Mouse (Mus musculus): ENCODE results near the gene Trappc10. TPM values are rescaled to one million over a fixed set of nuclear protein-coding genes. Genes with fewer than 3 reads are reported as not detected.

Trappc10 gene
- polyA plus RNA-seq, 1 experiment = 18.2 TPM

DNA sequence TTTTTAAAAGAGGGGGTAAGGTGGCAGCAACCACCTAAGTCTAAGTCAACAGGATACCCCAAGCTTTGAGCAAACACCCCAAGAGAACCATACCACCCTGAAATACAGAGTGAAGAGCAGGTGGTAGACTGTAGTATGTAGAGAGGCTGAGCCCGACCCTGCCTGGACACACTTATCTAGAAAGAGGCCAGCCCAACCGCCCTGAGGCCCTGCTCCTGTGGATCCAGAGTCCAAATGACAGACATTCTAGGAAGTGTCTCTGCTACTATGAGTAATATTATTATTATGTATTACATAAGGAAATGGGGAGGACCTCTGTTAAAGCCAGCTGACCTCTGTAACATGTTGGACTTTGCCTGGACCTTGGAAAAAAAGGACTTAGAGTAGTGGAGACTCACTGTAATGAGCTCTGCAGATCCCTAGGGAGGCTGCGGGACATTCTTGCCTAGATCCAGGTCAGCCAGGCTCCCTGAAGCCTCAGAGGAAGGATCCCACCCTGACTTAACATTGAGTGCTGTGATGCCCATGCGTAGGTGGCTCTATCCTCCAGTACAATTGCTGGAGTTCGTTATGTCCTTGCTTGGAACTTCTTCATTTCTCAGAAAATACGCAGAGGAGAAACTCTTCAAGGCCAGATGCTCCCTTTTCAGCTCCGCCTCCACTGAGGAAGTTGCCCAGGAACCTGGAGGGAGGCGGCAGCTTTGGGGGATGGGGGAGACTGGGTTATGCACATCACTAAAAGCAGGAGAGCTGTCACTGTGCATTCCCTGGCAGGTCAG is 100.5 kb downstream of the Trappc10 start:
- peaks cover 19% of the 10 kb centered on the region for H3K27me3 ChIP-seq (ENCODE audit: control insufficient read depth, insufficient read depth, insufficient read length)
- H3K4me3 ChIP-seq (ENCODE audit: insufficient read depth, poor library complexity, severe bottlenecking) = no peak overlapping the region
- no peaks in the 10 kb centered on the region for H3K79me3 ChIP-seq (ENCODE audit: low read depth)
- no peak overlapping the region for H3ac ChIP-seq (ENCODE audit: control insufficient read depth, insufficient read length, low read depth)
- H3K79me2 ChIP-seq (ENCODE audit: control insufficient read depth, insufficient read depth) = no peaks in the 10 kb centered on the region
- H3K36me3 ChIP-seq (ENCODE audit: control insufficient read depth, insufficient read depth) = no peaks in the 10 kb centered on the region
- no peak for TF ChIP-seq MYOG (IDR thresholded peaks at IDR 0.05; ENCODE audit: control insufficient read depth, extremely low read depth, insufficient read length)
- TF ChIP-seq CEBPB (IDR thresholded peaks at IDR 0.05; ENCODE audit: low read depth) = no peak
- no peak for TF ChIP-seq USF1 (IDR thresholded peaks at IDR 0.05; ENCODE audit: low read depth)
- TF ChIP-seq MYOD1 (IDR thresholded peaks at IDR 0.05; ENCODE audit: control insufficient read depth, insufficient read length, low read depth) = no peak
- no peak for TF ChIP-seq MAX (IDR thresholded peaks at IDR 0.05)
- no peak for TF ChIP-seq CTCF (IDR thresholded peaks at IDR 0.05; ENCODE audit: control insufficient read depth, insufficient read depth, insufficient read length)
- TF ChIP-seq FOSL1 (IDR thresholded peaks at IDR 0.05; ENCODE audit: insufficient read depth, low read length, poor library complexity, severe bottlenecking) = no peak

DNA sequence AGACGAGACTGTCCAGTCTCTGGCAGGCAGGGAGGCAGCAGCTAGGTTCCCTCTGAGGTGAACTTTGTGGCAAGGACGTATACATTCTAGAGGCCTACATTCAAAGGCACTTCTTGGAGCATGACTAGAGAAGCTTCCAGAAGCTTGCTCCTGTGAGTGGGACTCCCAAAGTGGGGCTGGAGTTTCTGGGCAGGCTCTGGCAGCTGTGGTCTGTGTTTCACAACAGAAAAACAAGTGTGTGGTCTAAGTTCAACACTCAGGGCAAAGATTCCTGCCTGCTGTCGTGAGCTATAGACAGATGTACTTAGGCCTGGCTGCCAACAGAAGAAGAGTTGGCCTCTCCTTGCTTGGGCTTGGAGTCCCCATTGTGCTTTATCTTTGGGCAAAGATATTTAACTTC is 103.6 kb downstream of the Trappc10 start:
- H3ac ChIP-seq (ENCODE audit: control insufficient read depth, insufficient read length, low read depth) = no peak overlapping the region
- H3K4me3 ChIP-seq (ENCODE audit: insufficient read depth, poor library complexity, severe bottlenecking) = no peak overlapping the region
- TF ChIP-seq MYOD1 (IDR thresholded peaks at IDR 0.05; ENCODE audit: control insufficient read depth, insufficient read length, low read depth) = no peak
- no peak for TF ChIP-seq USF1 (IDR thresholded peaks at IDR 0.05; ENCODE audit: low read depth)
- TF ChIP-seq MYOG (IDR thresholded peaks at IDR 0.05; ENCODE audit: control insufficient read depth, extremely low read depth, insufficient read length) = no peak
- no peak for TF ChIP-seq FOSL1 (IDR thresholded peaks at IDR 0.05; ENCODE audit: insufficient read depth, low read length, poor library complexity, severe bottlenecking)
- TF ChIP-seq MAX (IDR thresholded peaks at IDR 0.05) = no peak
- no peak for TF ChIP-seq CEBPB (IDR thresholded peaks at IDR 0.05; ENCODE audit: low read depth)
- TF ChIP-seq CTCF (IDR thresholded peaks at IDR 0.05; ENCODE audit: control insufficient read depth, insufficient read depth, insufficient read length) = no peak
- no peaks in the 10 kb centered on the region for H3K36me3 ChIP-seq (ENCODE audit: control insufficient read depth, insufficient read depth)
- no peaks in the 10 kb centered on the region for H3K79me3 ChIP-seq (ENCODE audit: low read depth)
- peaks cover 11% of the 10 kb centered on the region for H3K27me3 ChIP-seq (ENCODE audit: control insufficient read depth, insufficient read depth, insufficient read length)
- H3K79me2 ChIP-seq (ENCODE audit: control insufficient read depth, insufficient read depth) = no peaks in the 10 kb centered on the region

DNA sequence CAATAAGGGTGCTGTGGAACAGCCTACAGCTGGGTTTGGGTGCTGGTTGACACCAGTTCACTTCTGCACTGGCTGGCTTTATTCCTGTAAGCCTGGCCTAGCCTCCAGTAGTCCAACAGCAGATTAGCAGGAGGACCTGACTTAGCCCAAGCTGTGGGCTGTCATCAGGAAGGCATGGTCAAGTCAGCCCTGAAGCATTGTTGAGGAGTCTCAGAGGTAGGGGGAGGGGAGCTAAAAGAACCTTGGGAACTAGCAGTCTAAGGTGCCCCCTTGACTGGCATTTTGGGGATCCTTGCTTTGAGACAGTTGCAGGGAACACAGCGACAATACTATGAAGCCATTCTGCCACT is 104.2 kb downstream of the Trappc10 start:
- Histone ChIP-seq H3K36me3 (ENCODE audit: control insufficient read depth, insufficient read depth) (no peaks in the 10 kb centered on the region), H3K79me2 (ENCODE audit: control insufficient read depth, insufficient read depth) (no peaks in the 10 kb centered on the region), H3ac (ENCODE audit: control insufficient read depth, insufficient read length, low read depth) (no peak overlapping the region), H3K27me3 (ENCODE audit: control insufficient read depth, insufficient read depth, insufficient read length) (peaks cover 7% of the 10 kb centered on the region), H3K4me3 (ENCODE audit: insufficient read depth, poor library complexity, severe bottlenecking) (no peak overlapping the region), H3K79me3 (ENCODE audit: low read depth) (no peaks in the 10 kb centered on the region)
- no peak for TF ChIP-seq CTCF (IDR thresholded peaks at IDR 0.05; ENCODE audit: control insufficient read depth, insufficient read depth, insufficient read length)
- no peak for TF ChIP-seq FOSL1 (IDR thresholded peaks at IDR 0.05; ENCODE audit: insufficient read depth, low read length, poor library complexity, severe bottlenecking)
- no peak for TF ChIP-seq MYOD1 (IDR thresholded peaks at IDR 0.05; ENCODE audit: control insufficient read depth, insufficient read length, low read depth)
- TF ChIP-seq MYOG (IDR thresholded peaks at IDR 0.05; ENCODE audit: control insufficient read depth, extremely low read depth, insufficient read length) = no peak
- TF ChIP-seq CEBPB (IDR thresholded peaks at IDR 0.05; ENCODE audit: low read depth) = no peak
- no peak for TF ChIP-seq MAX (IDR thresholded peaks at IDR 0.05)
- no peak for TF ChIP-seq USF1 (IDR thresholded peaks at IDR 0.05; ENCODE audit: low read depth)

DNA sequence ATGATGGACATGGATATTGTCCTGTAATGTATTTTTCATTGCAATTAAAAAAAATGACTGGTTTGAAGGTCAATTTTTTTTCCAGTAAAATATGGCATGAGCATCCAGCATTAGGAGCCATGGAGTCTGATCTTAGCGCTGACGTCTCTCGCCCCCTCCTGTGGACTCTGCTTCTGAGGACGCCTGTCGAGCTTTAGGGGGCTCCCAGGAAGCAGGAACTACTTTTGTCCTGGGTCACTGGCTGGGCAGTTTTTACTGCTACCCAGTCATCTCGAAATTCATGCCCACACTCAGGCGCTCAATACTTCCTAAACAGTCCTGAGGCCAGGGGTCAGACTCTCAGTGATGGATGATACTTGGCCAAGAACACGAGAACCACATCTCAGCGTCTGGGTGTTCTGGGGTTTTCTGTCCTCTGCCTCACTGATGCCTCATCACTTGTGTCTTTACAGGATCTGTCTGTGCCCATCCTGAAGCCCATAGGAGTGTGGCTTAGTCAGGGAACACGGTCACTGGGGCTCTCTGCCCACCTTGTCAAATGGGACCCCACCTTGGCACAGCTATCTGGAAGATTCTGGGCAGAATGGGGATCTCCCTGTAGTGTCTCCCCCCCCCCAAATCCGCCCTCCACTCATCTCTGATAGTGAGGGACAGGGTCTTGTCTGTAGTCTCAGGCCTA is 104.7 kb downstream of the Trappc10 start:
- H3K27me3 ChIP-seq (ENCODE audit: control insufficient read depth, insufficient read depth, insufficient read length) = peaks cover 6% of the 10 kb centered on the region
- TF ChIP-seq MYOG (IDR thresholded peaks at IDR 0.05; ENCODE audit: control insufficient read depth, extremely low read depth, insufficient read length) = no peak
- H3K79me2 ChIP-seq (ENCODE audit: control insufficient read depth, insufficient read depth) = no peaks in the 10 kb centered on the region
- H3ac ChIP-seq (ENCODE audit: control insufficient read depth, insufficient read length, low read depth) = no peak overlapping the region
- H3K79me3 ChIP-seq (ENCODE audit: low read depth) = no peaks in the 10 kb centered on the region
- no peaks in the 10 kb centered on the region for H3K36me3 ChIP-seq (ENCODE audit: control insufficient read depth, insufficient read depth)
- no peak overlapping the region for H3K4me3 ChIP-seq (ENCODE audit: insufficient read depth, poor library complexity, severe bottlenecking)

DNA sequence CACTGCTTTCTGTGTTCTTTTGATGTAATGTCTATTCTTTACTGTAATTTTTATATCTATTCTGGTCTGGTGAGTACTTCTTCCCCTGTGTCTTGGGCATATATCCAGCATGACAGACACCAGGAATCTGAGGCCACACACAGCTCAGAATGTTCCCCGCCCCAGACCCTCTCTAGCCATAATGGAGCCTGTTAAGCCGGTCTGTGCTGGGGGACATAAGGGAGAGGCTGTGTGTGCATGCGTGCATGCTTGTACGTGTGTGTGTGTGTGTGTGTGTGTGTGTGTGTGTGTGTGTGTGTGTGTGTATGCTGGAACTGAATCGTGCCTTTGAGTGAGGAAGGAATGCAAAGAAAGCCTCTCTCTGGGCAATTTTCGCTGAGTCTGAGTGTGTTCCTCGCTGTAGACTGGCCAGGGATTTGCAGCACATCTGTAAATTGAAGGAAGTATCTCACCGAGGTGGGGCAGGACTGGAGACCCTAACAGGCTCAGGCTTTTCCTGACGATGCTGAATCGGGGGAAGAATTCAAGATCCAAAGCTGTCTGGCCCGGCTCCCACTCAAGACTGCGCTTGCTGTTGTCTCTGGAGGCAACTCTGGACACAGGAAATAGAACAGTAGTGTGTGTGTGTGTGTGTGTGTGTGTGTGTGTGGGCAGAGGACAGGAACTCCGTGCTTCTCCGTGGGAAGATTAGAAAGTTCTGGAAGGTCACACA is 105.5 kb downstream of the Trappc10 start:
- no peak overlapping the region for H3ac ChIP-seq (ENCODE audit: control insufficient read depth, insufficient read length, low read depth)
- no peaks in the 10 kb centered on the region for H3K27me3 ChIP-seq (ENCODE audit: control insufficient read depth, insufficient read depth, insufficient read length)
- H3K79me3 ChIP-seq (ENCODE audit: low read depth) = no peaks in the 10 kb centered on the region
- H3K4me3 ChIP-seq (ENCODE audit: insufficient read depth, poor library complexity, severe bottlenecking) = no peak overlapping the region
- H3K36me3 ChIP-seq (ENCODE audit: control insufficient read depth, insufficient read depth) = no peaks in the 10 kb centered on the region
- no peaks in the 10 kb centered on the region for H3K79me2 ChIP-seq (ENCODE audit: control insufficient read depth, insufficient read depth)
- TF ChIP-seq FOSL1 (IDR thresholded peaks at IDR 0.05; ENCODE audit: insufficient read depth, low read length, poor library complexity, severe bottlenecking) (no peak), CEBPB (IDR thresholded peaks at IDR 0.05; ENCODE audit: low read depth) (no peak), MYOD1 (IDR thresholded peaks at IDR 0.05; ENCODE audit: control insufficient read depth, insufficient read length, low read depth) (no peak), MYOG (IDR thresholded peaks at IDR 0.05; ENCODE audit: control insufficient read depth, extremely low read depth, insufficient read length) (no peak), USF1 (IDR thresholded peaks at IDR 0.05; ENCODE audit: low read depth) (no peak), CTCF (IDR thresholded peaks at IDR 0.05; ENCODE audit: control insufficient read depth, insufficient read depth, insufficient read length) (no peak), MAX (IDR thresholded peaks at IDR 0.05) (no peak)
